ENCODE assay signal across 8 mouse cellular contexts in the genomic region with DNA sequence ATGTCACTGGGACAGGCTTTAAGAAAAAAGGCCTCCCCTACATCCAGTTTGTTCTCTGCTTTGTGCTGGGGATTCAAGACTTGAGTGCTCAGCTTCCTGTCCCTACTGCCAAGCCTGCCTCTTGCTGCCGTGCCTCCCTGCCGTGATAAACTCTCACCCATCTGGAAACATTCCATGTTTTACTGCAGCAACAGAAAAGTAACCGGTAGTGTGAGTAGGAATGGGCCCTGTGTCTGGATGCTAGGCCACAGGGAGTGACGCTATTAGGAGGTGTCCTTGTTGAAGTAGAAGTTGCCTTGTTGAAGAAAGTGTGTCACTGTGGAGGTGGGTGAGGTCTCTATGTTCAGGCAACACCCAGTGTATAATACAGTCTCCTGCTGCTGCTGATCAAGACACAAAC. TPM values are rescaled to one million over a fixed set of nuclear protein-coding genes. Genes with fewer than 3 reads are reported as not detected.
DNase-seq lines count a peak whose midpoint lies in the region; ATAC-seq lines count a peak whose summit lies in the region.

No protein-coding gene starts in this region.

- no peak for ATAC-seq in hindbrain, embryonic 14.5 days (ENCODE audit: low FRiP score)
- no peak for ATAC-seq in midbrain, embryonic 12.5 days (ENCODE audit: low FRiP score, low read depth)

- H3K27me3 ChIP-seq in hindbrain, embryonic 14.5 days (ENCODE audit: control insufficient read depth, insufficient read depth, low read length) = no peaks in the 10 kb centered on the region
- H3K27me3 ChIP-seq in midbrain, embryonic 12.5 days = no peaks in the 10 kb centered on the region

- H3K4me3 ChIP-seq in hindbrain, embryonic 14.5 days (replicated peaks; ENCODE audit: low read length) = no peak overlapping the region
- no peak overlapping the region for H3K4me3 ChIP-seq in midbrain, embryonic 12.5 days

- 0 out of 2 replicates have a peak overlapping the region, but pooled peaks have one; percentile 10 for H3K9ac ChIP-seq in hindbrain, embryonic 14.5 days
- H3K9ac ChIP-seq in midbrain, embryonic 12.5 days (replicated peaks) = no peak overlapping the region

- H3K36me3 ChIP-seq in hindbrain, embryonic 14.5 days (replicated peaks; ENCODE audit: control insufficient read depth, insufficient read depth) = peaks cover 24% of the 10 kb centered on the region
- peaks cover 24% of the 10 kb centered on the region for H3K36me3 ChIP-seq in midbrain, embryonic 12.5 days

- H3K4me1 ChIP-seq in hindbrain, embryonic 14.5 days (replicated peaks; ENCODE audit: control insufficient read depth, insufficient read depth, low read length) = peaks cover 13% of the 10 kb centered on the region; the same call in 1 of the 2 replicates
- peaks cover 11% of the 10 kb centered on the region for H3K4me1 ChIP-seq in midbrain, embryonic 12.5 days

- peak; percentile 46 for DNase-seq in adrenal gland, adult 2 months
- DNase-seq in adrenal gland, postnatal 25 days = no peak
- peak; percentile 11 for DNase-seq in retina, postnatal 1 day
- DNase-seq in retina, embryonic 14.5 days (ENCODE audit: low spot score) = no peak
- DNase-seq in hindbrain, embryonic 14.5 days (ENCODE audit: low spot score) = peak; percentile 57
- DNase-seq in spleen, adult 12 weeks (ENCODE audit: low spot score) = no peak
- no peak for DNase-seq in layer of hippocampus, adult 18-20 months (ENCODE audit: low spot score in 2 of 2)

- H3K4me2 ChIP-seq in hindbrain, embryonic 14.5 days (replicated peaks) = no peak overlapping the region
- H3K4me2 ChIP-seq in midbrain, embryonic 12.5 days (replicated peaks) = no peak overlapping the region

- no peak overlapping the region; the same call in 1 of the 2 replicates for H3K27ac ChIP-seq in hindbrain, embryonic 14.5 days
- 0 out of 2 replicates have a peak overlapping the region, but pooled peaks have one; percentile 43 for H3K27ac ChIP-seq in midbrain, embryonic 12.5 days (replicated peaks)

- 45% methylated on average over 4 of the region's 4 CpGs for WGBS in hindbrain, embryonic 14.5 days
- 55% methylated on average over 4 of the region's 4 CpGs for WGBS in midbrain, embryonic 12.5 days

- H3K9me3 ChIP-seq in hindbrain, embryonic 14.5 days (ENCODE audit: control insufficient read depth, low read length) = no peaks in the 10 kb centered on the region
- no peaks in the 10 kb centered on the region for H3K9me3 ChIP-seq in midbrain, embryonic 12.5 days

RNA-seq across cellular contexts. Expression of a gene that starts 20.0 kb away (rescaled TPM):
- 10 to 100 TPM; 38.2 to 45.5 TPM for total RNA-seq in adrenal gland, adult 2 months (2021)
- 12.0 and 15.2 TPM in 2 replicates for polyA plus RNA-seq in adrenal gland, adult 2 months (2012; rRNA removed)
- total RNA-seq in adrenal gland, postnatal 25 days (2021) = 39.4 and 46.0 TPM in 2 replicates
- 59.5 and 62.9 TPM in 2 replicates for polyA plus RNA-seq in hindbrain, embryonic 14.5 days (2014; fragmentation: Nextera tagmentation; extraction: Ambion mirVana)
- polyA plus RNA-seq in midbrain, embryonic 12.5 days (2016; fragmentation: Nextera tagmentation; extraction: Ambion mirVana) = 34.2 and 38.8 TPM in 2 replicates
- total RNA-seq in layer of hippocampus, adult 18-20 months (2021) = 100 to 1,000 TPM; 129 to 136 TPM

Comparison
In these comparisons a context has a peak if more than half of its experiments do, and no peak if none do; other contexts are left out.
1. DNase-seq: peak in adrenal gland, adult 2 months (single experiment), retina, postnatal 1 day (single experiment) and hindbrain, embryonic 14.5 days (single experiment); none in adrenal gland, postnatal 25 days (single experiment), retina, embryonic 14.5 days (single experiment), spleen, adult 12 weeks (single experiment) and layer of hippocampus, adult 18-20 months (0 of 2).